Mouse (Mus musculus): Measurements from ENCODE around the gene Yipf4. TPM values are rescaled to one million over a fixed set of nuclear protein-coding genes. Genes with fewer than 3 reads are reported as not detected.
A peak's percentile ranks its signal among the peaks of the same experiment; 100 is the strongest.

Yipf4 gene
- total and polyA plus RNA-seq, 3 experiments, result 14.6 to 71.1 (median 65.9) TPM

GRCm38 (mm10) chr17:74508600-74508999 is 19.3 kb downstream of the Yipf4 start:
- no peak overlapping the region for H3K27ac ChIP-seq
- peaks cover 3% of the 10 kb centered on the region; the same call in 1 of the 2 replicates for H3K36me3 ChIP-seq (ENCODE audit: control insufficient read depth, insufficient read depth, low read length)
- intact Hi-C loops (cut with DNase I), result no loop called here
- 89% methylated on average over 3 of the region's 3 CpGs for WGBS
- no peak overlapping the region for H3K9ac ChIP-seq (ENCODE audit: low read depth, low read length)
- no peaks in the 10 kb centered on the region for H3K27me3 ChIP-seq (ENCODE audit: control insufficient read depth, insufficient read depth, low read length)
- peaks cover 2% of the 10 kb centered on the region for H3K4me1 ChIP-seq (ENCODE audit: control insufficient read depth, insufficient read depth, low read length)
- no peak for DNase-seq
- H3K4me3 ChIP-seq, result no peak overlapping the region
- no peak for TF ChIP-seq CTCF (IDR thresholded peaks at IDR 0.05)
- H3K79me2 ChIP-seq (replicated peaks; ENCODE audit: control insufficient read depth, insufficient read depth, low read length), result no peaks in the 10 kb centered on the region

- Histone ChIP-seq H3K79me2 (replicated peaks; ENCODE audit: control insufficient read depth, insufficient read depth, low read length) (no peaks in the 10 kb centered on the region), H3K27me3 (ENCODE audit: control insufficient read depth, insufficient read depth, low read length) (no peaks in the 10 kb centered on the region), H3K27ac (no peak overlapping the region), H3K4me3 (no peak overlapping the region), H3K4me1 (ENCODE audit: control insufficient read depth, insufficient read depth, low read length) (peaks cover 2% of the 10 kb centered on the region), H3K9ac (ENCODE audit: low read depth, low read length) (no peak overlapping the region), H3K36me3 (ENCODE audit: control insufficient read depth, insufficient read depth, low read length) (no peaks in the 10 kb centered on the region)
- TF ChIP-seq POLR2A (IDR thresholded peaks at IDR 0.05; ENCODE audit: insufficient read depth, low read depth, low read length) (no peak), EP300 (IDR thresholded peaks at IDR 0.05; ENCODE audit: insufficient read depth, low read depth, low read length) (no peak), CTCF (IDR thresholded peaks at IDR 0.05) (no peak)
- intact Hi-C loops (cut with DNase I), result no loop called here
- WGBS, result 71% methylated on average over 2 of the region's 2 CpGs
- no peak for DNase-seq
Measured at GRCm38 (mm10) chr17:74512308-74512707, 23.0 kb downstream of the Yipf4 start.

DNA sequence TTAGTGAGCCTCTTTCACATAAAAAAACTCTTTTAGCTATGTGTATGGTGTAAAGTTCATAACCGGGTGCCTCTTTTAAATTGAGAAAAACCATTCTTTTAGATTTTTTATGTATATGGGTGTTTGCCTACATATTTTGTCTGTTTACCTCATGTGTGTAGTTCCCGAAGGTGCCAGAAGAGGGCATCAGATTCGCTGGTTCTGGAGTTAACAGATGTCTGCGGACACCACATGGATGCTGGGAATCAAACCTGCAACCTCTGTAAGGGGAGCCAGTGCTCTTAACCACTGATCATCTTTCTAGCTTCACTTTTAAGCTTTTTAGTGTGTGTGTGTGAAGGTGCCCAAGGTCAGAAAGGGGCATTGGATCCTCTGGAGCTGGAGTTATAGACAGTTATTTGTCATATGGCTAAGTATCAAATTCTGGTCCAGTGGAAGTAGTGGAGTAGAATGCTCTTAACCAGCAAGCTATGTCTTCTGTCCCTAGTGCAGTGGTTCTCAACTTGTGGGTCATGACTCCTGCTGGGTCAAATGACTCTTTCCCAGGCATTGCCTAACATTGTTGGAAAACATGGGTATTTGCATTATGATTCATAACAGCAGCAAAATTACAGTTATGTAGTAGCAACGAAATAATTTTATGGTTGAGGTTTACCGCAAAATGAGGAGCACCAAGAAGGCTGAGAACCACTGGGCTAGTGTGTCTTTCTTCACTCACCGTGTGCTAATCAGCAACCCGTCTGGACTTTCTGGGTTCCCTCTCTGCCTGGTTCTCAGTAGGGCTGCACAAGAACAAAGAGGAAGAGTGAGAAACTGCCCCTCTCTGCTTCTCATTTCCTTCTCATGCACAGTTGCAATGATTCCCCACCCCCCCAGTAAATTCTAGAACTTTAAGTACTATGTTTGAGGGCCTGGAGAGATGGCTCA is 33.8 kb downstream of the Yipf4 start:
- Histone ChIP-seq H3K4me3 (no peak overlapping the region), H3K9ac (ENCODE audit: low read depth, low read length) (no peak overlapping the region), H3K27ac (no peak overlapping the region), H3K36me3 (ENCODE audit: control insufficient read depth, insufficient read depth, low read length) (peaks cover 3% of the 10 kb centered on the region), H3K79me2 (replicated peaks; ENCODE audit: control insufficient read depth, insufficient read depth, low read length) (no peaks in the 10 kb centered on the region), H3K27me3 (ENCODE audit: control insufficient read depth, insufficient read depth, low read length) (no peaks in the 10 kb centered on the region), H3K4me1 (ENCODE audit: control insufficient read depth, insufficient read depth, low read length) (no peaks in the 10 kb centered on the region)
- no peak for DNase-seq
- TF ChIP-seq CTCF (IDR thresholded peaks at IDR 0.05) (no peak), POLR2A (IDR thresholded peaks at IDR 0.05; ENCODE audit: insufficient read depth, low read depth, low read length) (no peak), EP300 (IDR thresholded peaks at IDR 0.05; ENCODE audit: insufficient read depth, low read depth, low read length) (no peak)
- 85% methylated on average over 8 of the region's 8 CpGs for WGBS
- intact Hi-C loops (cut with DNase I), result no loop called here

GRCm38 (mm10) chr17:74526117-74526516 is 36.8 kb downstream of the Yipf4 start:
- intact Hi-C loops (cut with DNase I), result loop anchor here (5.0 kb wide), 1 partner anchor 184 kb away; no protein-coding TSS in a partner anchor

DNA sequence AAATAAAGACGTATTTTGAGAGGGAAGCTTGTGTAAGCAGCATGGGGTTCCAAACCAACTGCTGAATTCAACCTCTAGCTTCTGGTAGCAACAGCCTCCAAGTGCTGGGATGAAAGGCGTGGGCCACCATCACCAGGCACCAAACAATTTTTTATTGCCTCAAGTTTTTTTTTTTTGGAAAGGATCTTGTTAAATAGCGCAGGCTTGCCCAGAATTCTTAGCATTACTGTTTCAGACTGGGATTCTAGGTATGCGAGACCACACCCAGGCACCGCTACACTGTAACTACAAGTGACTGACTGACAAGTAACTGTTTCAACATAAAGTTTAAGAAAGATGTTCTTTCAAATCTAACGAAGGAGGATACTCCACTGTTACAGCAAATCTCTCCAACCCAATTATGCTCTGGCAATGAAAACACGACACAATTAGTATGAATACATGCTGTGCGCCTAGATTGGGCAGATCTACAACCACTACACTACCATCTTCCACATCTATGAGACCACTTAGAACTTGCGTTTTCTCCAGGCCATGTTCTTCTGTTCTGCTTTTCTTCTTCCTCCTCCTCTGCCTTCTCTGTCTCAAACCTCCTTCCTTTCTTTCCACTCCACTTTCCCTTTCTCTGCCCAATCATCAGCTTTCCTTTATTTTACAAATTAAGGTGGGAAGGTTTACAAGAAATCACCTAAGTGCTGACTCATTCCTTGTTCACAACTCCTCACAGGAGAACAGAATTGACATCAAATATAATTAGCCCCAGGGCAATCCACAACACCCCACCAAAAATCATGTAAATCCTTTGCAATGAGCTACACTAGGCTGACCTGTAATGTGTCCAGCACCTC is 37.7 kb downstream of the Yipf4 start:
- Histone ChIP-seq H3K27me3 (ENCODE audit: control insufficient read depth, insufficient read depth, low read length) (no peaks in the 10 kb centered on the region), H3K4me1 (ENCODE audit: control insufficient read depth, insufficient read depth, low read length) (peaks cover 5% of the 10 kb centered on the region), H3K79me2 (replicated peaks; ENCODE audit: control insufficient read depth, insufficient read depth, low read length) (peaks cover 2% of the 10 kb centered on the region), H3K4me3 (peak overlapping the region; percentile 65), H3K36me3 (ENCODE audit: control insufficient read depth, insufficient read depth, low read length) (peaks cover 13% of the 10 kb centered on the region), H3K9ac (ENCODE audit: low read depth, low read length) (peak overlapping the region; percentile 81; the same call in 1 of the 2 replicates), H3K27ac (peak overlapping the region; percentile 97)
- no peak for TF ChIP-seq POLR2A (IDR thresholded peaks at IDR 0.05; ENCODE audit: insufficient read depth, low read depth, low read length)
- no peak for TF ChIP-seq EP300 (IDR thresholded peaks at IDR 0.05; ENCODE audit: insufficient read depth, low read depth, low read length)
- no peak for DNase-seq
- WGBS, result 95% methylated on average over 9 of the region's 9 CpGs
- intact Hi-C loops (cut with DNase I), result loop anchor here (1.0 to 5.0 kb wide), 2 partner anchors 38 to 185 kb away; partner anchors contain the start of gene Yipf4

More at GRCm38 (mm10) chr17:74526117-74526516, 36.8 kb downstream of the Yipf4 start:
- Histone ChIP-seq H3K4me3 (no peak overlapping the region), H3K9ac (ENCODE audit: low read depth, low read length) (no peak overlapping the region), H3K79me2 (replicated peaks; ENCODE audit: control insufficient read depth, insufficient read depth, low read length) (peaks cover 2% of the 10 kb centered on the region), H3K4me1 (ENCODE audit: control insufficient read depth, insufficient read depth, low read length) (peaks cover 5% of the 10 kb centered on the region), H3K27ac (no peak overlapping the region), H3K36me3 (ENCODE audit: control insufficient read depth, insufficient read depth, low read length) (peaks cover 12% of the 10 kb centered on the region), H3K27me3 (ENCODE audit: control insufficient read depth, insufficient read depth, low read length) (no peaks in the 10 kb centered on the region)
- WGBS, result 89% methylated on average over 2 of the region's 2 CpGs
- no peak for DNase-seq
- no peak for TF ChIP-seq EP300 (IDR thresholded peaks at IDR 0.05; ENCODE audit: insufficient read depth, low read depth, low read length)

Measured in heart, adult 2 months (tissue).